Mouse (Mus musculus): ENCODE measurements at regions not wholly inside any gene's neighbourhood (a gene's known extent, or its start where the extent isn't known, plus 50 kb on each side); places are given as distances from the start of the nearest gene placed in this dataset.

GRCm38 (mm10) chr13:6076978-6077825 lies 215.9 kb downstream of the Klf6 start:
- peaks cover 8% of the 10 kb centered on the region; the same call in 1 of the 2 replicates for H3K4me1 ChIP-seq (ENCODE audit: control insufficient read depth, insufficient read depth, insufficient read length, low read length)
- TF ChIP-seq CTCF (IDR thresholded peaks at IDR 0.05; ENCODE audit: extremely low read depth, insufficient read length, insufficient replicate concordance, low read depth, low read length) = no peak
- TF ChIP-seq POLR2A (IDR thresholded peaks at IDR 0.05; ENCODE audit: low read depth, low read length) = no peak
- H3K27ac ChIP-seq (ENCODE audit: insufficient read depth, low read depth, low read length) = peak overlapping the region; percentile 84
- no peaks in the 10 kb centered on the region for H3K36me3 ChIP-seq (ENCODE audit: control insufficient read depth, insufficient read depth, low read length)
- H3K27me3 ChIP-seq (ENCODE audit: control insufficient read depth, insufficient read depth, low read length) = no peaks in the 10 kb centered on the region
- 52% methylated on average over 4 of the region's 4 CpGs for WGBS
- H3K4me3 ChIP-seq (ENCODE audit: low read depth, low read length) = no peak overlapping the region

GRCm38 (mm10) chr13:6085891-6086290 lies 224.6 kb downstream of the Klf6 start:
- WGBS = 77% methylated on average over 2 of the region's 2 CpGs
- Histone ChIP-seq H3K27ac (ENCODE audit: insufficient read depth, low read depth, low read length) (no peak overlapping the region), H3K27me3 (ENCODE audit: control insufficient read depth, insufficient read depth, low read length) (no peaks in the 10 kb centered on the region), H3K4me3 (ENCODE audit: low read depth, low read length) (no peak overlapping the region), H3K36me3 (ENCODE audit: control insufficient read depth, insufficient read depth, low read length) (no peaks in the 10 kb centered on the region), H3K4me1 (ENCODE audit: control insufficient read depth, insufficient read depth, insufficient read length, low read length) (no peaks in the 10 kb centered on the region)
- TF ChIP-seq CTCF (IDR thresholded peaks at IDR 0.05; ENCODE audit: extremely low read depth, insufficient read length, insufficient replicate concordance, low read depth, low read length) (no peak), POLR2A (IDR thresholded peaks at IDR 0.05; ENCODE audit: low read depth, low read length) (no peak)

- Histone ChIP-seq H3K27me3 (ENCODE audit: control insufficient read depth, insufficient read depth, low read length) (no peaks in the 10 kb centered on the region), H3K27ac (ENCODE audit: insufficient read depth, low read depth, low read length) (0 out of 2 replicates have a peak overlapping the region, but pooled peaks have one; percentile 49), H3K4me1 (ENCODE audit: control insufficient read depth, insufficient read depth, insufficient read length, low read length) (peaks cover 6% of the 10 kb centered on the region; the same call in 1 of the 2 replicates), H3K4me3 (ENCODE audit: low read depth, low read length) (no peak overlapping the region), H3K36me3 (ENCODE audit: control insufficient read depth, insufficient read depth, low read length) (0 out of 2 replicates have a peak, but pooled peaks cover 1% of the 10 kb centered on the region)
- no peak for TF ChIP-seq POLR2A (IDR thresholded peaks at IDR 0.05; ENCODE audit: low read depth, low read length)
- no peak for TF ChIP-seq CTCF (IDR thresholded peaks at IDR 0.05; ENCODE audit: extremely low read depth, insufficient read length, insufficient replicate concordance, low read depth, low read length)
- WGBS = 44% methylated on average over 7 of the region's 7 CpGs
These were observed 247.9 kb downstream of the Klf6 start for GRCm38 (mm10) chr13:6109018-6109657.

DNA sequence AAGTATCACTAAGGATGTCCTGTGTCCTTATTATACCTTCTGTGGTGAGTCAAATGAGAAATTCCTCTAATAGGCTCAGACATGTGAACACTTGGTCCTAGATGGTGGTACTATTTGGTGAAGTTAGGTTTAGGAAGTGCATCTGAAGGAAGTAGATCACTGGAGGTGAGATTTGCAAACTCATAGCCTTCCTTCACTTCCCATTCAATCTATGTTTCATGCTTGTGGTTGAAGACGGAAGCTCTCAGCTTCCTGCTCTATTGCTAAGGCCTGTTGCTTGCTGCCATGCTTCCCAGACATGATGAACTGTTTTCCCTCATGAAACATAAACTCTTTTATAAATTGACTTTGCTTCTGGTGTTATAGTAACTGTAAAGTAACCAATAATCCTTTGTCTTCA lies 258.4 kb downstream of the Klf6 start:
- peaks cover 8% of the 10 kb centered on the region; the same call in 1 of the 2 replicates for H3K4me1 ChIP-seq (ENCODE audit: control insufficient read depth, insufficient read depth, insufficient read length, low read length)
- H3K4me3 ChIP-seq (ENCODE audit: low read depth, low read length) = no peak overlapping the region
- H3K27ac ChIP-seq (ENCODE audit: insufficient read depth, low read depth, low read length) = no peak overlapping the region
- H3K36me3 ChIP-seq (ENCODE audit: control insufficient read depth, insufficient read depth, low read length) = no peaks in the 10 kb centered on the region
- 87% methylated on average over 1 of the region's 1 CpGs for WGBS
- TF ChIP-seq POLR2A (IDR thresholded peaks at IDR 0.05; ENCODE audit: low read depth, low read length) (no peak), CTCF (IDR thresholded peaks at IDR 0.05; ENCODE audit: extremely low read depth, insufficient read length, insufficient replicate concordance, low read depth, low read length) (no peak)
- H3K27me3 ChIP-seq (ENCODE audit: control insufficient read depth, insufficient read depth, low read length) = no peaks in the 10 kb centered on the region

DNA sequence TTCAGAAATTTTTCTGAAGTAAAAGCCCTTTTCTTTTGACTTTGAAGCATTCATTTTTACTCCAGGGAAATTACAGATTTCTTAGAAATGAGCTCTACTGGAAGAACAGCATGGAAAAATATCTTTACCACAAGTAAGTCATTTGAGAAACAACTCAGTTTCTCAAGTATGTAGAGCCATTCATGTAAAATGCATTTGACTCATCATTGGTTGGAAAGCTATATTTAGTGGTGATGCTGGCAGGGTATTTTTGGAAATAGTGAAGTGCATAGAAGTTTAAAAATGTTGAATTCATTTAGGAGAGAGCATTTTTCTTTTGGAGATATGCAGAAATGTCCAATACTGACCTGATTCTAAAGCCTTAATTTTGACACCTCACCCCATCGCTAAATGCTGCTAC lies 266.0 kb downstream of the Klf6 start:
- Histone ChIP-seq H3K27me3 (ENCODE audit: control insufficient read depth, insufficient read depth, low read length) (no peaks in the 10 kb centered on the region), H3K36me3 (ENCODE audit: control insufficient read depth, insufficient read depth, low read length) (no peaks in the 10 kb centered on the region), H3K4me3 (ENCODE audit: low read depth, low read length) (no peak overlapping the region), H3K27ac (ENCODE audit: insufficient read depth, low read depth, low read length) (no peak overlapping the region), H3K4me1 (ENCODE audit: control insufficient read depth, insufficient read depth, insufficient read length, low read length) (peaks cover 12% of the 10 kb centered on the region; the same call in 1 of the 2 replicates)
- TF ChIP-seq CTCF (IDR thresholded peaks at IDR 0.05; ENCODE audit: extremely low read depth, insufficient read length, insufficient replicate concordance, low read depth, low read length) (no peak), POLR2A (IDR thresholded peaks at IDR 0.05; ENCODE audit: low read depth, low read length) (no peak)
- 94% methylated on average over 1 of the region's 1 CpGs for WGBS

- H3K27me3 ChIP-seq (ENCODE audit: control insufficient read depth, insufficient read depth, low read length) = no peaks in the 10 kb centered on the region
- H3K4me1 ChIP-seq (ENCODE audit: control insufficient read depth, insufficient read depth, insufficient read length, low read length) = peaks cover 10% of the 10 kb centered on the region; the same call in 1 of the 2 replicates
- H3K27ac ChIP-seq (ENCODE audit: insufficient read depth, low read depth, low read length) = no peak overlapping the region
- WGBS = 85% methylated on average over 1 of the region's 1 CpGs
- H3K36me3 ChIP-seq (ENCODE audit: control insufficient read depth, insufficient read depth, low read length) = no peaks in the 10 kb centered on the region
- H3K4me3 ChIP-seq (ENCODE audit: low read depth, low read length) = no peak overlapping the region
- TF ChIP-seq CTCF (IDR thresholded peaks at IDR 0.05; ENCODE audit: extremely low read depth, insufficient read length, insufficient replicate concordance, low read depth, low read length) = no peak
- no peak for TF ChIP-seq POLR2A (IDR thresholded peaks at IDR 0.05; ENCODE audit: low read depth, low read length)
These were observed 267.6 kb downstream of the Klf6 start for GRCm38 (mm10) chr13:6128903-6129302.

DNA sequence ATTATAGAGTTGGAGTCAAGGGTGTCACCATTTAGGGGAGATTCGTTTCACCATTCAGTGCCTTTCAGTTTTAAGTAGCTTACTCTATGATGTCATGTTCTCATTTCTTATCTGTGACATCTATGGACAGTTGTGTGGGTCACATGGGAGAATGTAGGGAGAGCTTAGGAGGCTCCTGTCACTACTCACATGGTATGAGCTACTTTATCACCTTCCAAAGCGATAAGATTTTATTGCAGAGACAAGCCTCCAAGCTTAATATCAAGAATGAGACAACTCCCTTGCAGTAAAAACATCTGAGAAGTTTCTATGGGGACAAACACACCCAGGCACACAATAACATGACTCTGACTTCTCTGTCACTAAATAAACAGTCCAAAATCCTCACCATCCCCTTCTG lies 270.1 kb downstream of the Klf6 start:
- H3K27me3 ChIP-seq (ENCODE audit: control insufficient read depth, insufficient read depth, low read length) = no peaks in the 10 kb centered on the region
- WGBS = 29% methylated on average over 2 of the region's 2 CpGs
- peaks cover 10% of the 10 kb centered on the region; the same call in 1 of the 2 replicates for H3K4me1 ChIP-seq (ENCODE audit: control insufficient read depth, insufficient read depth, insufficient read length, low read length)
- H3K27ac ChIP-seq (ENCODE audit: insufficient read depth, low read depth, low read length) = peak overlapping the region; percentile 47
- no peaks in the 10 kb centered on the region for H3K36me3 ChIP-seq (ENCODE audit: control insufficient read depth, insufficient read depth, low read length)
- TF ChIP-seq CTCF (IDR thresholded peaks at IDR 0.05; ENCODE audit: extremely low read depth, insufficient read length, insufficient replicate concordance, low read depth, low read length) (no peak), POLR2A (IDR thresholded peaks at IDR 0.05; ENCODE audit: low read depth, low read length) (no peak)
- H3K4me3 ChIP-seq (ENCODE audit: low read depth, low read length) = no peak overlapping the region
